Mouse (Mus musculus): ENCODE data around the gene Pogz. TPM values are rescaled to one million over a fixed set of nuclear protein-coding genes. Genes with fewer than 3 reads are reported as not detected.
A peak's percentile ranks its signal among the peaks of the same experiment; 100 is the strongest.

Pogz gene
- polyA plus RNA-seq, 1 experiment: 46.2 TPM

DNA sequence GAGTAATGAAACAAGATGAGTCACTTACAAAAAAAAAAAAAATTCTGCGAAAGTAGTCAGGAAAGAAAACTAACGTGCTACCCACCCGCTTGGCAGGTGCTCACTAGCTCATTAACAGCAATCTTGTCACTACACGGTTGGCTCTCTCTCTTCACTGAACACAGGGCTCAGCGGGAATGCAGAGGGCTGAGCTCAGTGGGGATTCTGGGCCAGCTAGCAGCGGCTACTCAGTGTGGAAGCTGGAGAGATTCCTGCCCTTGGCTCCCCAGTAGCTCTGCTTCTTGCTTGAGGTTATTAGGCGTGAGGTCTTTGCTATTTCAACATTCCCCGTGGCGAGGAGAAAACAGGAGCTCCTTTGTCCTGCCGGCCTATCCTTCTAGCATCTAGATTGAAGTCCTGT, 33.2 kb upstream of the Pogz start:
- Histone ChIP-seq H3K4me1 (ENCODE audit: control insufficient read depth, insufficient read depth, low read length) (peaks cover 4% of the 10 kb centered on the region; the same call in 1 of the 2 replicates), H3K4me3 (replicated peaks; ENCODE audit: insufficient read depth, low read depth, low read length) (no peak overlapping the region), H3K27me3 (ENCODE audit: control insufficient read depth, insufficient read depth, low read length) (no peaks in the 10 kb centered on the region), H3K27ac (ENCODE audit: insufficient read depth, low read length) (no peak overlapping the region)
- 4% methylated on average over 10 of the region's 10 CpGs for WGBS
- peak; percentile 37 to 40 for DNase-seq
- no peak for TF ChIP-seq POLR2A (IDR thresholded peaks at IDR 0.05; ENCODE audit: borderline replicate concordance, insufficient read depth, low read length)
- TF ChIP-seq CTCF (IDR thresholded peaks at IDR 0.05; ENCODE audit: borderline replicate concordance, insufficient read depth, low read depth, low read length): no peak

DNA sequence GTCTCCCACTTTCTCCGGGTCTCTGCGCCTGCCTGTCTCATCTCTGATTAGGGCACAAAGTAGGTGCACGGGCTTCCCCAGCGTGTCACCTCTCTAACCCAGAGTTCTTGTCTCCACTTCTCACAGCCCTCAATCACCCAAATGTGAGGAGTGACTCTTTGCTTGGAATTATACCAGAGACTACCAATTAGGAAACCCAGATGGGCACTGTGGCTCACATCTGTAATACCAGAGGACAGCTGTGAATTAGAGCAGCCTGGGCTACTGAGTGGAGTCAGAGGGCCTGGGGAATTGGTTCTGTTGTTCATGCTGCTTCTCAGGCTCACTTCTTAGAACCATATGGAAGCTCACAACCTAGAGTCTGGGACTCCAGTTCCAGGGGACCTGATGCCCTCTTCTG, 32.4 kb upstream of the Pogz start:
- TF ChIP-seq POLR2A (IDR thresholded peaks at IDR 0.05; ENCODE audit: borderline replicate concordance, insufficient read depth, low read length) (no peak), CTCF (IDR thresholded peaks at IDR 0.05; ENCODE audit: borderline replicate concordance, insufficient read depth, low read depth, low read length) (no peak)
- DNase-seq: no peak
- Histone ChIP-seq H3K4me3 (replicated peaks; ENCODE audit: insufficient read depth, low read depth, low read length) (no peak overlapping the region), H3K4me1 (ENCODE audit: control insufficient read depth, insufficient read depth, low read length) (peaks cover 4% of the 10 kb centered on the region; the same call in 1 of the 2 replicates), H3K27me3 (ENCODE audit: control insufficient read depth, insufficient read depth, low read length) (no peaks in the 10 kb centered on the region), H3K27ac (ENCODE audit: insufficient read depth, low read length) (no peak overlapping the region)
- WGBS: 86% methylated on average over 4 of the region's 4 CpGs

GRCm38 (mm10) chr3:94808296-94808695, 29.1 kb upstream of the Pogz start:
- Histone ChIP-seq H3K4me1 (ENCODE audit: control insufficient read depth, insufficient read depth, low read length) (peaks cover 4% of the 10 kb centered on the region; the same call in 1 of the 2 replicates), H3K27me3 (ENCODE audit: control insufficient read depth, insufficient read depth, low read length) (no peaks in the 10 kb centered on the region), H3K27ac (ENCODE audit: insufficient read depth, low read length) (no peak overlapping the region), H3K4me3 (replicated peaks; ENCODE audit: insufficient read depth, low read depth, low read length) (no peak overlapping the region)
- DNase-seq: no peak
- TF ChIP-seq CTCF (IDR thresholded peaks at IDR 0.05; ENCODE audit: borderline replicate concordance, insufficient read depth, low read depth, low read length) (no peak), POLR2A (IDR thresholded peaks at IDR 0.05; ENCODE audit: borderline replicate concordance, insufficient read depth, low read length) (no peak)
- WGBS: 87% methylated on average over 1 of the region's 1 CpGs

GRCm38 (mm10) chr3:94811628-94812027, 25.7 kb upstream of the Pogz start:
- WGBS: 15% methylated on average over 4 of the region's 4 CpGs
- peak in 1 of 2 experiments; percentile 13 for DNase-seq
- TF ChIP-seq POLR2A (IDR thresholded peaks at IDR 0.05; ENCODE audit: borderline replicate concordance, insufficient read depth, low read length) (no peak), CTCF (IDR thresholded peaks at IDR 0.05; ENCODE audit: borderline replicate concordance, insufficient read depth, low read depth, low read length) (peak; percentile 52)
- H3K4me3 ChIP-seq (replicated peaks; ENCODE audit: insufficient read depth, low read depth, low read length): no peak overlapping the region
- H3K27ac ChIP-seq (ENCODE audit: insufficient read depth, low read length): no peak overlapping the region
- H3K4me1 ChIP-seq (ENCODE audit: control insufficient read depth, insufficient read depth, low read length): no peaks in the 10 kb centered on the region
- H3K27me3 ChIP-seq (ENCODE audit: control insufficient read depth, insufficient read depth, low read length): no peaks in the 10 kb centered on the region

- H3K4me3 ChIP-seq (replicated peaks; ENCODE audit: insufficient read depth, low read depth, low read length): no peak overlapping the region
- DNase-seq: no peak
- TF ChIP-seq POLR2A (IDR thresholded peaks at IDR 0.05; ENCODE audit: borderline replicate concordance, insufficient read depth, low read length) (no peak), CTCF (IDR thresholded peaks at IDR 0.05; ENCODE audit: borderline replicate concordance, insufficient read depth, low read depth, low read length) (no peak)
- 92% methylated on average over 3 of the region's 3 CpGs for WGBS
- H3K4me1 ChIP-seq (ENCODE audit: control insufficient read depth, insufficient read depth, low read length): no peaks in the 10 kb centered on the region
- no peak overlapping the region for H3K27ac ChIP-seq (ENCODE audit: insufficient read depth, low read length)
- H3K27me3 ChIP-seq (ENCODE audit: control insufficient read depth, insufficient read depth, low read length): no peaks in the 10 kb centered on the region
Measured at GRCm38 (mm10) chr3:94813651-94814050, 23.7 kb upstream of the Pogz start.

DNA sequence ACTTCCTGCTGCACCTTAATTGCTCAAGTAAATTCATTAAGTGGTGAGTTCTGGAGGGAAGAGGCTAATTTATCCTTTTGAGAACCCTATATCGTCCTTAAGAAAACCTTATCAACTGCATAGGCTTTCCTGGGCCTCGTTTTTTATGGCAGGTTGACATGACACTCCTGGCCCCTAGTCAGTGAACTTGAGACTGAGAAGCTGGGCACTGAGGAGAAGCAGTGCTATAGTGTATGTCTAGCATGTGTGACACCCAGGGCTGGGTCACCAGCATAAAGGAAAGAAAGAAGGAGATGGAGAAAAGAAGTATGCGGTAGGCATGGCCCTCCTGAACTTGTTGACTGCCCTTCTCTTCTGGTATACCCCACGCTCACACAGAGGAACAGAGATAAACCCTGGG, 23.3 kb upstream of the Pogz start:
- Histone ChIP-seq H3K27me3 (ENCODE audit: control insufficient read depth, insufficient read depth, low read length) (no peaks in the 10 kb centered on the region), H3K4me1 (ENCODE audit: control insufficient read depth, insufficient read depth, low read length) (no peaks in the 10 kb centered on the region), H3K4me3 (replicated peaks; ENCODE audit: insufficient read depth, low read depth, low read length) (no peak overlapping the region), H3K27ac (ENCODE audit: insufficient read depth, low read length) (no peak overlapping the region)
- DNase-seq: no peak
- TF ChIP-seq POLR2A (IDR thresholded peaks at IDR 0.05; ENCODE audit: borderline replicate concordance, insufficient read depth, low read length): no peak
- no peak for TF ChIP-seq CTCF (IDR thresholded peaks at IDR 0.05; ENCODE audit: borderline replicate concordance, insufficient read depth, low read depth, low read length)
- WGBS: 81% methylated on average over 4 of the region's 4 CpGs

DNA sequence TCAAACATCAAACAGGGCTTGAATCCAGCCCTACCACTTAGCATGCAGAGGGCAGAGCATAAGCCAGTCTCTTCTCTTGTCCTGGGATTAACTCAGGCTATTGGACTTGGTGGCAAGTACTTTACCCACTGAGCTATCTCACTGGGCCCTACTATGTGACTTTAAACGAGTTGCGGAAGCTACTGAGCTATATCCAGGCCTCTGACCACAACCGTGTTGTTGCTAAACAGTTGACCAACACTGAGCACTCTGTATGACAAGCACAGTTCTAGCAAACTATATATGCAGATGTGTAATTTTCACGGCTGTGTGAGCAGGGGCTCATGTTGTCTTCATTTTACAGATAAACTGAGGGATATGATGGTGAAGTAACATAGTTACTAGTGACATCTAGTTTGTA, 22.7 kb upstream of the Pogz start:
- H3K4me1 ChIP-seq (ENCODE audit: control insufficient read depth, insufficient read depth, low read length): no peaks in the 10 kb centered on the region
- no peaks in the 10 kb centered on the region for H3K27me3 ChIP-seq (ENCODE audit: control insufficient read depth, insufficient read depth, low read length)
- H3K27ac ChIP-seq (ENCODE audit: insufficient read depth, low read length): no peak overlapping the region
- no peak for TF ChIP-seq POLR2A (IDR thresholded peaks at IDR 0.05; ENCODE audit: borderline replicate concordance, insufficient read depth, low read length)
- TF ChIP-seq CTCF (IDR thresholded peaks at IDR 0.05; ENCODE audit: borderline replicate concordance, insufficient read depth, low read depth, low read length): no peak
- H3K4me3 ChIP-seq (replicated peaks; ENCODE audit: insufficient read depth, low read depth, low read length): no peak overlapping the region
- WGBS: 81% methylated on average over 4 of the region's 4 CpGs
- DNase-seq: no peak

DNA sequence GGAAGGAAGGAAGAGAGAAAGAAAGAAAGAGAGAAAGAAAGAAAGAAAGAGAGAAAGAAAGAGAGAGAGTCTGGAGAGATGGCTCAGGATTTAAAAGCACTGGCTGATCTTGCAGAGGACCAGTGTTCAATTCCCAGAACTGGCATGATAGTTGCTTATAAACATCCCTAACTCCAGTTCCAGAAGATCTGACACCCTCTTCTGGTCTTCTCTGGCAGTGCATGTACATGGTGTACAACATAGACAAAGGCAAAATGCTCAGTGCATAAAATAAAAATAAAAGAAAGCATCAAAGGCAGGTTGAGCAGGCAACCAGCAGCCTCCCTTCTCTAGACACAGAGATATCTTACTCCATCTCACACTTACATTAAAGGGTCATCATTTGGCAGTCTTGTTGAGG, 21.8 kb upstream of the Pogz start:
- no peak overlapping the region for H3K27ac ChIP-seq (ENCODE audit: insufficient read depth, low read length)

More for the DNA sequence above, 21.8 kb upstream of the Pogz start:
- Histone ChIP-seq H3K27me3 (ENCODE audit: control insufficient read depth, insufficient read depth, low read length) (no peaks in the 10 kb centered on the region), H3K4me1 (ENCODE audit: control insufficient read depth, insufficient read depth, low read length) (no peaks in the 10 kb centered on the region), H3K4me3 (replicated peaks; ENCODE audit: insufficient read depth, low read depth, low read length) (no peak overlapping the region)
- no peak for DNase-seq
- TF ChIP-seq CTCF (IDR thresholded peaks at IDR 0.05; ENCODE audit: borderline replicate concordance, insufficient read depth, low read depth, low read length) (no peak), POLR2A (IDR thresholded peaks at IDR 0.05; ENCODE audit: borderline replicate concordance, insufficient read depth, low read length) (no peak)

Data from cerebellum, adult 2 months (tissue).